Mouse (Mus musculus): Measurements from ENCODE around the gene Hist1h1d.

- TF ChIP-seq POLR2A (IDR thresholded peaks at IDR 0.05; ENCODE audit: insufficient read depth, low read depth, low read length) (no peak), EP300 (IDR thresholded peaks at IDR 0.05; ENCODE audit: insufficient read depth, low read depth, low read length) (no peak)
Measured at GRCm38 (mm10) chr13:23586099-23586939, 33.3 kb downstream of the Hist1h1d start.
